Mouse (Mus musculus): ENCODE data around the gene Tfip11.

GRCm38 (mm10) chr5:112360077-112360476 lies 33.9 kb downstream of the Tfip11 start:
- TF ChIP-seq CTCF (IDR thresholded peaks at IDR 0.05; ENCODE audit: low read depth, low read length) = no peak
- TF ChIP-seq POLR2A (IDR thresholded peaks at IDR 0.05; ENCODE audit: insufficient read depth, low read length) = no peak
- TF ChIP-seq EP300 (IDR thresholded peaks at IDR 0.05; ENCODE audit: insufficient read depth, low read depth, low read length) = no peak
